Mouse (Mus musculus): Measurements from ENCODE around the gene Gm45837.

DNA sequence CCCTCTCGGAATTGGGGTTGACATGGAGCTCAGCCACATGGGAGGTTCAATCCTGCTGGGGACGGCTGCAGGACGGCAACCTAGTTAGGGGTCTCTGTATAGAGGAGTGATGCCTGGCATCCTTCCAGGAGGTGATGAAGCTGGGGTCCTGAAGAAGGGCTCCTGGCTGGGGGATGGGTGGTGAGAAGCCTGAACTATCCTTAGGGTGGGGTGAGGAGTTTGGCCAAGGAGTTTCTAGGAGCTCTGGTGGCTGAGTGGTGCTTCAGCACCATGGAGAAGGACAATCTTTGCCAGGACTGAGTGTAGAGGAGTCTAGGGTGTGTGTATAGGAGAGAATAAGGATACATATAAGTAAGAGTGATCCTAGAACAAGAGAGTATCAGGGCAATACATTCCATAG lies 11.4 kb downstream of the Gm45837 start:
- TF ChIP-seq POLR2A (IDR thresholded peaks at IDR 0.05; ENCODE audit: low read depth, low read length) (no peak), CTCF (conservative IDR thresholded peaks at IDR 0.05; ENCODE audit: insufficient read depth, insufficient read length, low read depth, low read length) (no peak)

Data from kidney, adult 2 months (tissue).